Mouse (Mus musculus) intestine, embryonic 16.5 days (tissue): ENCODE measurements around the gene Cst7. TPM values are rescaled to one million over a fixed set of nuclear protein-coding genes. Genes with fewer than 3 reads are reported as not detected.
"Not testable (repeated sequence)": the region's sequence is repeated elsewhere in the genome, so short reads cannot be mapped to it uniquely, and the experiment has no call there.

Experiments used
- ATAC-seq: fragments of 200-750 bp; cut with Nextera tagmentation; 2 replicates; pipeline ENCODE4 v1.8.0; 2017; ENCODE audit warnings: moderate TSS enrichment, moderate library complexity
- H3K27ac ChIP-seq: fragments of 300-500 bp; sonication (generic); 2 replicates; pipeline ENCODE4 v1.5.1; 2014; ENCODE audit warnings: mild to moderate bottlenecking, low read length
- H3K27me3 ChIP-seq: fragments of 300-500 bp; sonication (generic); replicated peaks from 2 replicates; pipeline ENCODE4 v1.6.1; 2014; ENCODE audit warnings: low read length, control low read depth, mixed read lengths; ENCODE audit not compliant: control insufficient read depth, insufficient read depth
- H3K36me3 ChIP-seq: fragments of 300-500 bp; sonication (generic); 2 replicates; pipeline ENCODE4 v1.6.1; 2014; ENCODE audit warnings: low read length, control low read depth; ENCODE audit not compliant: control insufficient read depth, insufficient read depth
- H3K4me1 ChIP-seq: fragments of 300-500 bp; sonication (generic); 2 replicates; pipeline ENCODE4 v1.6.1; 2014; ENCODE audit warnings: low read length, control low read depth, mixed read lengths; ENCODE audit not compliant: control insufficient read depth, insufficient read depth
- H3K4me2 ChIP-seq: fragments of 300-500 bp; sonication (generic); 2 replicates; pipeline ENCODE4 v1.6.1; 2014; ENCODE audit warnings: low read depth, low read length, control low read depth
- H3K4me3 ChIP-seq: fragments of 300-500 bp; sonication (generic); 2 replicates; pipeline ENCODE4 v1.5.1; 2014; ENCODE audit warnings: mild to moderate bottlenecking, low read length
- H3K9ac ChIP-seq: fragments of 300-500 bp; sonication (generic); 2 replicates; pipeline ENCODE4 v1.6.1; 2014; ENCODE audit warnings: low read depth, low read length
- H3K9me3 ChIP-seq: fragments of 300-500 bp; sonication (generic); 2 replicates; pipeline ENCODE4 v1.6.1; 2016; ENCODE audit warnings: low read length, control low read depth; ENCODE audit not compliant: control insufficient read depth
- WGBS: fragments of 180-500 bp; shearing (Covaris S2); extraction: QIAGEN DNeasy Blood & Tissue Kit; methylation state at CpG from one replicate; pipeline ENCODE4 v1.1.7; 2014; 5-methylcytosine and 5-hydroxymethylcytosine counted together
- polyA plus RNA-seq: library from polyadenylated mRNA; unstranded; fragments of >200 nt; fragmentation: Nextera tagmentation; extraction: Ambion mirVana; gene quantifications from 2 replicates; pipeline ENCODE4 v1.2.1, GENCODE M21; 2015

Cst7 gene
- 0.32 and 0.67 TPM in 2 replicates for polyA plus RNA-seq

DNA sequence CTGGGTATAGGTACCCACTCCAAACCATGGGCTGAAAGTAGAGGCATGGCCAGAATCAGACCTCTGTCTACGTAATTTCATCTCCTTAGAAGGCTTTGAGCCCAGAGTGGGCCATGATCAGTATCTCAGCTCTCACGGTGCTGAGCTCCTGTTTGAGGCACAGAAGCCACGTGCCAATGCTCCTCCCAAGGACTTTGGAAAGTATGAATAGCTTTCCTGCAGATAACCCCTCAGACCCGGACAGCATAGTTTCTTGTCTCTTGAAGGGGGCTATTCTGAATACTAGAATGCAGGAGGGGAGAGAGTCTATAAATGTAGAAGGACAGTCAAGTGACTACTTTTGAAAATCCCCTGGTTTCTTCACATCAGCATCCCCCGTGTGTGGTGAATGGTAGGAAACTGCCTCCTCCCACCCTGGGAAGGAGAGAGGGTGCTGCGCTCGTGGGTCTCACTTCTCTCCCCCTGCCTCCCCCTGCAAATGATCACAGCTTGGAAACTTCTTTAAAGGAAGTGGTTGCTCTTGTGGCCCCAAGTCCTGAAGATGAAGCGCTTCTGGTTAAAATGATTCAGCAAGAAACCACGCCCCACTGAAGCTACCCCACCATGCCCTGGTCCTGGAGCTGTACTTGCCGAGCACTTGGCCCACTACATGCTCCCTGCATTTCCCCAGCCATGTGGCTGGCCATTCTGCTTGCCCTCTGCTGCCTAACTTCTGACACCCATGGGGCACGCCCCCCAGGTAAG, at the start of gene Cst7:
TSS of gene Cst7 (plus strand) at position 569 of the 744 bp plus-strand sequence.
- Histone ChIP-seq H3K36me3 (no peaks in the 10 kb centered on the region), H3K4me1 (no peaks in the 10 kb centered on the region), H3K4me2 (no peak within 1 kb of the TSS), H3K9me3 (no peaks in the 10 kb centered on the region), H3K27ac (no peak within 1 kb of the TSS), H3K27me3 (no peaks in the 10 kb centered on the region), H3K9ac (no peak within 1 kb of the TSS), H3K4me3 (no peak within 1 kb of the TSS)
- WGBS = 70% methylated on average over 11 of the region's 11 CpGs
- ATAC-seq = no peak

DNA sequence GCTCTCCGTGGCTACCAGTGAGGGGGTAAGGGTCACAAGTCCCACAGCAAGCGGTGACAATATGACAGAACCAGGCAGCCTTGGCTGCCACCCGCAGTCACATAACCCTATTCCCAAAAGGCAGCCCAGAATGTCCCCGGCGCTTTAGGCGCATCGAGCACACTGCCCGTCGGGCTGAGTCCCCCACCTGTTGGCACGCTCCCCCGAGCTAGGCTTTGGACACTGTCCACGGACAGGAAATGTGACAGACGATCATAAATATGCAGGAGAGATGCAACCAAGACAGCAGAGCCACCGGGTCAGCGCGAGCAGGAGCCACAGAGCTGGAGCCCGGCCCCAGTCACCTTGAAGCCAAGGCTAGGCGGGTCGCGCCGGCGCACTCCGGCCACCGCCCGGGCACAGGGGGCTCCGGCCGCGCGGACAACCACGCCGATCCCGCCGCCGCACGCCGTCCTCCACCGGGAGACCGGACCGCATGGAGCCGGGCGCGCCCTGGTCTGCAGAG, 44.5 kb upstream of the Cst7 start:
- H3K36me3 ChIP-seq = no peaks in the 10 kb centered on the region
- 2% methylated on average over 42 of the region's 42 CpGs for WGBS
- H3K27me3 ChIP-seq = peaks cover 4% of the 10 kb centered on the region; the same call in 1 of the 2 replicates
- no peaks in the 10 kb centered on the region for H3K9me3 ChIP-seq
- peak overlapping the region; percentile 63 for H3K9ac ChIP-seq
- ATAC-seq = no peak
- no peaks in the 10 kb centered on the region for H3K4me1 ChIP-seq
- peak overlapping the region; percentile 47 for H3K4me3 ChIP-seq
- H3K27ac ChIP-seq = no peak overlapping the region
- peak overlapping the region; percentile 85 for H3K4me2 ChIP-seq

DNA sequence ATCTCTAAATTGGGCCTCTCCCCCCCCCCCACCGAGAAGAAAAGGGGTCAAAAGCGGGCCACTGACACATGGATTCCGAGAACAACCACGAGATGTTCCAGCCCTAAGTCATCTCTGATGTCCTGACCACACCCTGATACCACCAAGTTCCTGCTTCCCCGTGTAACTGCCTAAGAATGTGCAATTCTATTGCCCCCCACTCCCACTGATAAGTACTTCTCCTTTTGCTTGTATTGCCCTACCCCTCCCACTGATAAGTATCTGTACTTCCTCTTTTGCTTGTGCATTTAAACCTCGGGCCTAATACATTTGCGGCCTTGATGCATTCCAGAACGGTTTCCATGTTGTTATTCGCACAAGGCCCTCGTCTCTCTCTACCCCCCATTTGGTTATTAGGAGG, 20.6 kb upstream of the Cst7 start:
- H3K9ac ChIP-seq, H3K4me2 ChIP-seq, H3K27me3 ChIP-seq, H3K27ac ChIP-seq, H3K36me3 ChIP-seq, H3K4me1 ChIP-seq, ATAC-seq, H3K9me3 ChIP-seq, H3K4me3 ChIP-seq: not testable (repeated sequence)
- WGBS = 78% methylated on average over 10 of the region's 10 CpGs

- Histone ChIP-seq H3K27ac (no peak overlapping the region), H3K4me3 (no peak overlapping the region), H3K9me3 (no peaks in the 10 kb centered on the region), H3K9ac (no peak overlapping the region), H3K27me3 (no peaks in the 10 kb centered on the region), H3K4me1 (no peaks in the 10 kb centered on the region), H3K36me3 (no peaks in the 10 kb centered on the region), H3K4me2 (no peak overlapping the region)
- 53% methylated on average over 3 of the region's 3 CpGs for WGBS
- no peak for ATAC-seq
Measured at GRCm38 (mm10) chr2:150558568-150558967, 11.6 kb upstream of the Cst7 start.

DNA sequence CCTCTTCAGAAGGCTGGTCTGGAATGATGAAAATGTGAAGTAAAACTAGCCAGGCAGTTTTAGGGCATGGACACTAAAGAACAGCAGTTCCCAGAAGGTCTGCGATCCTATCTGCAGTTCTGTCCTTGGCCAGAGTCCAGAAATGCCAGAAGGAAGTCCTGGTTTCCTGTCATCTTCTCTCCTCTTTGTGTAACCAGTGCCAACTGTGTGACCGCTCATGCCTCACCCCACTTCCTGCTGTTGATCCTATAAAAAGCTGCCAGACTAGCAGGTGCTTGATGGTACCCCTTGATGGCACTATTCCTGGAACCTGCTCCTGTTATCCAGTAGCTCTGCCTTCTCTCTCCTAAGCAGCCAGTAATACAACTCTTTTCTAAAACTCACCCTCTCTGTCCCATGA, 3.2 kb upstream of the Cst7 start:
- 60% methylated on average over 2 of the region's 2 CpGs for WGBS
- H3K27ac ChIP-seq = no peak overlapping the region
- H3K4me1 ChIP-seq = no peaks in the 10 kb centered on the region
- no peak overlapping the region for H3K4me3 ChIP-seq
- no peak overlapping the region for H3K9ac ChIP-seq
- H3K4me2 ChIP-seq = no peak overlapping the region
- ATAC-seq = no peak
- no peaks in the 10 kb centered on the region for H3K27me3 ChIP-seq
- no peaks in the 10 kb centered on the region for H3K9me3 ChIP-seq
- H3K36me3 ChIP-seq = no peaks in the 10 kb centered on the region

DNA sequence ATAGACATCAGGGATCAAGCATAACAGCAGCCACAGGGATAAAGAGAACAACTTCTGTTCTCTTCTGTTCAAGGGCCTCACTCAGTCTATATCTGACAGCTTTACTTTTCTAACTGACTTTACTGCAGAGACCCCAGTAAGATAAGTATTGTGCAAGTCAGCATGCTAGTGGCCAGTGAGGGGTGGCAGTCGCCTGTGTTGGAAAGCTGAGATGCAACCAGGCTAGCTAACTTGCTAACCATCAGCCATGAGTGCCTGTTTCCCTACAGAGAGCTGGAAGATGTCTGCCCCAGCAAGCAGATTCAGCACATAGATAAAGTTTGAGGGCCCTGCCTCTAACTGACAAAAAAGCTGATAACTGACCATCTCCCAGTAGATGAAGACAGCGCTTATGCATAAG, 546 bp downstream of the Cst7 start:
- 81% methylated on average over 2 of the region's 2 CpGs for WGBS
- Histone ChIP-seq H3K36me3 (no peaks in the 10 kb centered on the region), H3K4me1 (no peaks in the 10 kb centered on the region), H3K4me3 (no peak overlapping the region), H3K4me2 (no peak overlapping the region), H3K27ac (no peak overlapping the region), H3K27me3 (no peaks in the 10 kb centered on the region), H3K9me3 (no peaks in the 10 kb centered on the region), H3K9ac (no peak overlapping the region)
- no peak for ATAC-seq

- Histone ChIP-seq H3K9me3 (no peaks in the 10 kb centered on the region), H3K27ac (no peak overlapping the region), H3K4me1 (no peaks in the 10 kb centered on the region), H3K4me2 (no peak overlapping the region), H3K27me3 (no peaks in the 10 kb centered on the region), H3K36me3 (no peaks in the 10 kb centered on the region), H3K4me3 (no peak overlapping the region), H3K9ac (no peak overlapping the region)
- 86% methylated on average over 3 of the region's 3 CpGs for WGBS
- ATAC-seq = no peak
Measured at GRCm38 (mm10) chr2:150572463-150572862, 2.2 kb downstream of the Cst7 start.

DNA sequence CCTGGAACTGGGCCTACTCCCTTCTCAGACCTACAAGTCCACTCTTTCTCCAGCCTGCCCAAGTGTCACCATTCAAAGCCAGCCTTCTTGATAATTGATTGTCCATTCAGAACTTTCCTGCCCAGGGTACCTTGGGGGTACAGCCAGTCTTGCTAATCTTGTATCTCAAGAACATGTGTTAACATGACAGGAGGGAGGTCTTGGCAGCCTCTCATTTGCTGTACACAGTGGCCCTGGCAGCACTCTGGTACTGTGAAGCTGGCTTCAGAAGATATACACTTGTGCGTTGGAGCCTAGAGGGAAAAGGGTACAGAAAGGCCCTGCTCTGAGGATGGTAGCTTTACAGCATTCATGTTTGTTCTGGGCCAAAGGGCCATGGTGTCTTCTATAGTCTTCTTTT, 6.0 kb downstream of the Cst7 start:
- Histone ChIP-seq H3K9ac (no peak overlapping the region), H3K36me3 (no peaks in the 10 kb centered on the region), H3K4me1 (no peaks in the 10 kb centered on the region), H3K9me3 (no peaks in the 10 kb centered on the region), H3K4me3 (no peak overlapping the region), H3K27me3 (no peaks in the 10 kb centered on the region), H3K4me2 (no peak overlapping the region), H3K27ac (no peak overlapping the region)
- WGBS = 88% methylated on average over 1 of the region's 1 CpGs
- ATAC-seq = no peak

DNA sequence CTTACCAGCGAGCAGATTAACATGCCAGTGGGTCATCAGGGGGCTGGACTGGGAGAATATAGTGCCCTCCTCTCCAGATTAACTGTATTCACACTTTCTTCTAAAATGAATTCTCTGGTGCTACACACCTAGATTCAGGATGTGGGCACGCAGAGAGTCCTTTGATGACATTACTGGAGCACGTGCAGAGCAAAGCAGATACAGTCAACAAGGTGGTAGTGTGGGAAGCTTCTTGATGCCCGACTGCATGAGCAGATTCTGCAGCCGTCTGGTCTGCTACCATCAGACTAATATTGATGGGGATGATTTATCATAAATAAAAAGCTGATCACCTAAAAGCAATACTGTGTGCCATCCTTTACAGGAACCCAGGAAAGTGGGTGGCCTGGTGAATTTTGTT, 8.4 kb downstream of the Cst7 start:
- Histone ChIP-seq H3K36me3 (no peaks in the 10 kb centered on the region), H3K9me3 (no peaks in the 10 kb centered on the region), H3K9ac (no peak overlapping the region), H3K4me3 (no peak overlapping the region), H3K4me1 (no peaks in the 10 kb centered on the region), H3K27ac (no peak overlapping the region), H3K4me2 (no peak overlapping the region), H3K27me3 (no peaks in the 10 kb centered on the region)
- whole genome bisulfite sequencing = 84% methylated on average over 5 of the region's 5 CpGs
- ATAC-seq = no peak

DNA sequence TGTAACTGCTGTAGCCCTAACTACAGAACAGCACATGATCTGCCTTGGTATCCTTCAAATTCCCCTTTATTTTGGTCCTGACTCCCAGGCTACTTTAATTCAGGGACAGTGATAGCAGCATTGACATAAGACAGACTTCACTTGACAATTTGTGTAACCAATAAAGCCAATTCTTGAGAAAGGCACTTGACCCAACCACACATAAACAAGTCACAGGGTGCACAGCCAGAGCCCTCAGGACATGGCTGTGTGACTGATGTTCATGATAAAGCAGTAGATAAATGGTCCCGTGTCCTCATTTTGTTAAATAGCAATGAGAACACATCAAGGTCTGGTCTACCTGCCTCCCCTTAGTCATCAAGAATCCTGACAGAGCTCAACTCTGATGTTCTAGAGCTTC, 9.4 kb downstream of the Cst7 start:
- Histone ChIP-seq H3K36me3 (peaks cover 6% of the 10 kb centered on the region; the same call in 1 of the 2 replicates), H3K4me2 (no peak overlapping the region), H3K4me3 (no peak overlapping the region), H3K4me1 (no peaks in the 10 kb centered on the region), H3K27ac (no peak overlapping the region), H3K9me3 (no peaks in the 10 kb centered on the region), H3K27me3 (no peaks in the 10 kb centered on the region), H3K9ac (no peak overlapping the region)
- WGBS = 67% methylated on average over 1 of the region's 1 CpGs
- ATAC-seq = no peak
